Mouse (Mus musculus) MEL (cell line): Measurements from ENCODE around the gene Abca7. TPM values are rescaled to one million over a fixed set of nuclear protein-coding genes. Genes with fewer than 3 reads are reported as not detected.

ENCODE experiments used
- DNase-seq: peaks from one replicate; pipeline ENCODE4 v3.0.0; 2011; ENCODE audit warnings: low read depth, low spot score
- H3K27ac ChIP-seq: 2 replicates; pipeline ENCODE4 v1.5.1; 2012; ENCODE audit warnings: low read depth, mild to moderate bottlenecking, control low read depth, low read length, moderate library complexity; ENCODE audit not compliant: control insufficient read depth
- H3K27me3 ChIP-seq, 2 experiments: fragments of 150-350 bp in 1 of 2; sonication (generic) in 1 of 2; 2 replicates each; pipeline ENCODE4 v1.6.1; 2012; ENCODE audit warnings: low read length in 2 of 2, mild to moderate bottlenecking in 2 of 2, improper control_type of control experiment in 1 of 2, moderate library complexity in 1 of 2; ENCODE audit not compliant: insufficient read depth in 2 of 2, control insufficient read depth in 1 of 2
- H3K36me3 ChIP-seq, 2 experiments: 2 replicates each; pipeline ENCODE4 v1.6.1; 2012 to 2014; ENCODE audit warnings: low read length in 2 of 2, improper control_type of control experiment in 1 of 2, inconsistent platforms in 1 of 2, mild to moderate bottlenecking in 1 of 2; ENCODE audit not compliant: insufficient read depth in 2 of 2, control insufficient read depth in 1 of 2
- H3K4me1 ChIP-seq, 2 experiments: fragments of 150-350 bp in 1 of 2; sonication (generic) in 1 of 2; 2 replicates each; pipeline ENCODE4 v1.6.1; 2012; ENCODE audit warnings: low read length in 2 of 2, improper control_type of control experiment in 1 of 2, mild to moderate bottlenecking in 1 of 2; ENCODE audit not compliant: insufficient read depth in 2 of 2, control insufficient read depth in 1 of 2
- H3K4me3 ChIP-seq, 2 experiments: fragments of 150-350 bp in 1 of 2; sonication (generic) in 1 of 2; 2 replicates each; pipeline ENCODE4 v1.5.1; 2012; ENCODE audit warnings: low read depth in 2 of 2, low read length in 2 of 2, mild to moderate bottlenecking in 2 of 2, moderate library complexity in 2 of 2, control low read depth in 1 of 2, improper control_type of control experiment in 1 of 2; ENCODE audit not compliant: control insufficient read depth in 1 of 2, insufficient read depth in 1 of 2
- H3K79me2 ChIP-seq: 2 replicates; pipeline ENCODE4 v1.6.1; 2012; ENCODE audit warnings: mild to moderate bottlenecking, low read length, moderate library complexity; ENCODE audit not compliant: control insufficient read depth, poor library complexity, insufficient read depth
- H3K9ac ChIP-seq: 2 replicates; pipeline ENCODE4 v1.6.1; 2012; ENCODE audit warnings: low read depth, mild to moderate bottlenecking, control low read depth, low read length, moderate library complexity; ENCODE audit not compliant: control insufficient read depth, poor library complexity, severe bottlenecking
- H3K9me3 ChIP-seq: fragments of 150-350 bp; sonication (generic); replicated peaks from 2 replicates; pipeline ENCODE4 v1.6.1; 2012; ENCODE audit warnings: mild to moderate bottlenecking, low read length, improper control_type of control experiment, moderate library complexity; ENCODE audit not compliant: insufficient read depth
- CHD1 ChIP-seq: IDR thresholded peaks from 2 replicates; pipeline ENCODE4 v1.6.1; 2012; ENCODE audit warnings: low read depth, mild to moderate bottlenecking, inconsistent platforms, low read length, improper control_type of control experiment
- EP300 ChIP-seq, 2 experiments: IDR thresholded peaks; 2 replicates each; pipeline ENCODE4 v1.6.1; 2011; ENCODE audit warnings: improper control_type of control experiment in 2 of 2, low read length in 2 of 2, low read depth in 1 of 2, mild to moderate bottlenecking in 1 of 2
- GABPA ChIP-seq: IDR thresholded peaks from 2 replicates; pipeline ENCODE4 v1.6.1; 2012; ENCODE audit warnings: low read depth, mild to moderate bottlenecking, inconsistent platforms, low read length, improper control_type of control experiment, moderate library complexity
- GATA1 ChIP-seq: IDR thresholded peaks from 2 replicates; pipeline ENCODE4 v1.6.1; 2011; ENCODE audit warnings: low read depth, low read length, improper control_type of control experiment
- JUND ChIP-seq: IDR thresholded peaks from 2 replicates; pipeline ENCODE4 v1.6.1; 2011; ENCODE audit warnings: low read depth, mild to moderate bottlenecking, improper control_type of control experiment, low read length
- KAT2A ChIP-seq: conservative IDR thresholded peaks from 2 replicates; pipeline ENCODE4 v1.6.1; 2012; ENCODE audit warnings: low read depth, low read length, improper control_type of control experiment, inconsistent platforms
- MAZ ChIP-seq: IDR thresholded peaks from 2 replicates; pipeline ENCODE4 v1.6.1; 2012; ENCODE audit warnings: low read depth, mild to moderate bottlenecking, inconsistent platforms, low read length, improper control_type of control experiment
- MEF2A ChIP-seq: IDR thresholded peaks from 2 replicates; pipeline ENCODE4 v1.6.1; 2014; ENCODE audit warnings: low read depth, mild to moderate bottlenecking, inconsistent platforms, low read length, improper control_type of control experiment; ENCODE audit not compliant: poor library complexity, insufficient replicate concordance, severe bottlenecking; ENCODE audit errors: extremely low read depth
- NRF1 ChIP-seq: IDR thresholded peaks from 2 replicates; pipeline ENCODE4 v1.6.1; 2014; ENCODE audit warnings: low read depth, mild to moderate bottlenecking, inconsistent platforms, low read length, improper control_type of control experiment, moderate library complexity; ENCODE audit not compliant: poor library complexity, insufficient read depth, severe bottlenecking
- POLR2AphosphoS5 ChIP-seq: IDR thresholded peaks from 2 replicates; pipeline ENCODE4 v1.6.1; 2012; ENCODE audit warnings: low read depth, borderline replicate concordance, mild to moderate bottlenecking, inconsistent platforms, low read length, moderate library complexity, mixed read lengths
- SIN3A ChIP-seq: IDR thresholded peaks from 2 replicates; pipeline ENCODE4 v1.6.1; 2012; ENCODE audit warnings: low read length, improper control_type of control experiment, inconsistent platforms
- SMC3 ChIP-seq: IDR thresholded peaks from 2 replicates; pipeline ENCODE4 v1.6.1; 2011; ENCODE audit warnings: low read depth, low read length, improper control_type of control experiment
- TAL1 ChIP-seq: IDR thresholded peaks from 2 replicates; pipeline ENCODE4 v1.6.1; 2012; ENCODE audit warnings: mild to moderate bottlenecking, inconsistent platforms, low read length, moderate library complexity, mixed read lengths
- USF2 ChIP-seq, 2 experiments: IDR thresholded peaks; 2 replicates each; pipeline ENCODE4 v1.6.1; 2011 to 2012; ENCODE audit warnings: improper control_type of control experiment in 2 of 2, low read length in 2 of 2, borderline replicate concordance in 1 of 2, inconsistent platforms in 1 of 2, low read depth in 1 of 2, mild to moderate bottlenecking in 1 of 2; ENCODE audit not compliant: insufficient read depth in 1 of 2
- ZMIZ1 ChIP-seq: IDR thresholded peaks from 2 replicates; pipeline ENCODE4 v1.6.1; 2012; ENCODE audit warnings: low read depth, mild to moderate bottlenecking, inconsistent platforms, low read length, improper control_type of control experiment, moderate library complexity
- ZNF384 ChIP-seq: IDR thresholded peaks from 2 replicates; pipeline ENCODE4 v1.6.1; 2012; ENCODE audit warnings: low read depth, mild to moderate bottlenecking, inconsistent platforms, low read length, improper control_type of control experiment
- polyA plus RNA-seq, 2 experiments: library from polyadenylated mRNA; stranded (reverse) in 1 of 2; unstranded in 1 of 2; fragments of >175 nt in 1 of 2; fragments of >200 nt in 1 of 2; gene quantifications; 2 replicates each; pipeline versions ENCODE4 v1.2.1 to v1.2.4; 2012; ENCODE audit warnings: low replicate concordance in 2 of 2, low read depth in 1 of 2; ENCODE audit not compliant: insufficient read length in 2 of 2, insufficient read depth in 1 of 2, missing spikeins in 1 of 2
- total RNA-seq: library from RNA; depleted of rRNA; stranded (reverse); fragments of 300-350 nt; gene quantifications from 2 replicates; pipeline ENCODE4 v1.2.3, GENCODE M21; 2012

Abca7 gene
- total and polyA plus RNA-seq, 3 experiments, result 7.7 to 16.8 TPM; not detected in 1

- H3K4me3 ChIP-seq, result no peak overlapping the region
- H3K36me3 ChIP-seq, result no peaks in the 10 kb centered on the region; a peak in 1 of 4 replicates
- no peak overlapping the region for H3K9ac ChIP-seq
- H3K4me1 ChIP-seq, result no peaks in the 10 kb centered on the region
- TF ChIP-seq EP300 (IDR thresholded peaks at IDR 0.05; ENCODE audit: low read depth in 1 of 2, low read length in 2 of 2), result no peak
- TF ChIP-seq, all 39 proteins: peak for 0
- no peak for DNase-seq
- Histone ChIP-seq H3K9me3 (no peaks in the 10 kb centered on the region), H3K79me2 (peaks cover 14% of the 10 kb centered on the region; the same call in 1 of the 2 replicates), H3K27ac (no peak overlapping the region), H3K27me3 (no peaks in the 10 kb centered on the region)
Observed at GRCm38 (mm10) chr10:79977324-79977723, 19.0 kb upstream of the Abca7 start.

GRCm38 (mm10) chr10:79978061-79978460, 18.2 kb upstream of the Abca7 start:
- H3K4me1 ChIP-seq, result peaks cover 0 to 1% of the 10 kb centered on the region in 2 experiments; a peak in 1 of 4 replicates
- H3K4me3 ChIP-seq, result no peak overlapping the region
- no peak for TF ChIP-seq EP300 (IDR thresholded peaks at IDR 0.05; ENCODE audit: low read depth in 1 of 2, low read length in 2 of 2)
- TF ChIP-seq POLR2AphosphoS5, result no peak
- no peak for TF ChIP-seq ZMIZ1
- TF ChIP-seq NRF1, result no peak
- TF ChIP-seq SIN3A, result no peak
- TF ChIP-seq MAZ, result no peak
- H3K79me2 ChIP-seq, result peaks cover 21% of the 10 kb centered on the region
- H3K36me3 ChIP-seq, result peaks cover 0 to under 1% of the 10 kb centered on the region in 2 experiments; a peak in 3 of 4 replicates
- no peak overlapping the region for H3K9ac ChIP-seq
- no peak for DNase-seq
- H3K27me3 ChIP-seq, result no peaks in the 10 kb centered on the region
- no peaks in the 10 kb centered on the region for H3K9me3 ChIP-seq
- H3K27ac ChIP-seq, result no peak overlapping the region

- Histone ChIP-seq H3K9ac (no peak overlapping the region), H3K4me3 (no peak overlapping the region), H3K27me3 (no peaks in the 10 kb centered on the region), H3K27ac (no peak overlapping the region), H3K36me3 (peaks cover 0 to 5% of the 10 kb centered on the region in 2 experiments; a peak in 3 of 4 replicates), H3K9me3 (no peaks in the 10 kb centered on the region), H3K79me2 (peaks cover 30% of the 10 kb centered on the region), H3K4me1 (peaks cover 0 to 8% of the 10 kb centered on the region in 2 experiments; a peak in 1 of 4 replicates)
- TF ChIP-seq ZNF384, result no peak
- no peak for TF ChIP-seq NRF1
- no peak for TF ChIP-seq KAT2A
- no peak for TF ChIP-seq TAL1
- no peak for TF ChIP-seq MEF2A
- TF ChIP-seq SMC3, result no peak
- no peak for TF ChIP-seq CHD1
- no peak for TF ChIP-seq USF2 (IDR thresholded peaks at IDR 0.05; ENCODE audit: borderline replicate concordance in 1 of 2, insufficient read depth in 1 of 2, low read depth in 1 of 2, low read length in 2 of 2)
- TF ChIP-seq JUND, result no peak
- TF ChIP-seq GATA1, result no peak
- TF ChIP-seq GABPA, result no peak
- no peak for TF ChIP-seq SIN3A
- no peak for DNase-seq
Observed at GRCm38 (mm10) chr10:79979401-79980155, 16.7 kb upstream of the Abca7 start.
